Mouse (Mus musculus): ENCODE data around the gene Nudt9. TPM values are rescaled to one million over a fixed set of nuclear protein-coding genes. Genes with fewer than 3 reads are reported as not detected.

The Nudt9 gene
- polyA plus RNA-seq, 1 experiment from 2014 or later, result 61.3 TPM

DNA sequence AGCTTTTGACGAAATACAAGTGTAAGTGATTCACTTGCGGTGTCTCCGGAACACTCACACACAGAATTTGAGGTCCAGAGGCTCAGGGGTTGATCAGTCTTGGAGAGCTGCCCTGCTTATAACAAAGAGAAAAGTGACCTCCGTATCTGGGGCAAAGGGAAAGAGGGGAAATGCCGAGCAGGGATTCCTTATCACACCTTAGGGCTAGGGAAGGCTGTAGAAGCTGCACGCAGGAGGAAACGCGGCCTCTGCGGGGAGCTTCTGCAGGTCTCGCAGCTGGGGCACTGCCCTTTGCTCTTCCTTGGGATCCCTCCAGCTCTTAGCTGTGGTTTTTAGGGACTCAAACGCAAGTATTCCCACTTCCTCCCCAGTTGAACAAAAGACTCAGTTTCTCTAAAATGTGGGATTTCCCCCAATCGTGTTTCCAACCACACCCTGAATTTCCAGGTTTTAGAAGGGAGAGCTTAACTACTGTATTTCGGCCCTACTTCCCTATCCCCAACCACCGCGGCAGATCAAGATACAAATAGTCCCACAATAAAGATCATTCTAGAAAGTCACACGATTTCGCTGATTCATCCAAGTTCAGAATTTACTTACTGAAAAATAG lies 20.8 kb upstream of the Nudt9 start:
- DNase-seq (ENCODE audit: low spot score), result no peak
- WGBS, result 41% methylated on average over 17 of the region's 17 CpGs

DNA sequence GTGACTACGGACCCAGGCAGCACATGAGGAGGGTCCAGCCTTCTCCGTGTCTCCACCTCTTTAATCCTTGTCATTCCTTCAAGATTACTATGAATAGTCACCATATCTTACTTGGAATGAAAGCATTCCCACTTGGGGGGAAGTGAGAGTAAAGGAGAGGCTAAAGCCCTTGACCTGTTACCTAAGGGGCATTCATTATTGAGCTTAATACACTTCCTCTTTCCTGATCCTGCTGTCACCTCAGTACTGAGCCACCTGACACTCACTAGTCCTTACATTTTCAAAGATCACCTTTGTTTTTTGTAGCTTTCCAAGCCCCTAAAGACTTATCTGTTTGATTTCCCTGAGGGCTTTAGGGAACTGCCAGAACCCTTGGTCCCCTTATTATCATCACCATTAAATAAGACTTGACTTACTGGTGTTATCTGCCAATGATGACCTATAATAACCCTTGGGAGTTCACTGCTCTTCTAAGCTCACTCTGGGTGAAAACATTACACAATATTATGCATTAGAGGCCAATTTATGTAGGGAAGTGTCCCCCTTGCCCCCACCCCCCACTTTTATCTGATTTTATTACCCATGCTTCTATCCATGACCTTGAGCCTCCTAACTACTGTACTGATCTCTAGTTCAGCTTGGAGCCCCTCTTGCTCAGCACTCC lies 13.5 kb upstream of the Nudt9 start:
- Histone ChIP-seq H3K4me3 (ENCODE audit: low read depth, low read length) (no peak overlapping the region), H3K9ac (ENCODE audit: low read length) (no peak overlapping the region), H3K4me1 (replicated peaks; ENCODE audit: control insufficient read depth, insufficient read depth, low read length) (no peaks in the 10 kb centered on the region), H3K36me3 (ENCODE audit: control insufficient read depth, insufficient read depth, low read length) (no peaks in the 10 kb centered on the region), H3K4me2 (ENCODE audit: low read depth, low read length, severe bottlenecking) (no peak overlapping the region), H3K27me3 (ENCODE audit: control insufficient read depth, insufficient read depth, low read length) (no peaks in the 10 kb centered on the region), H3K9me3 (ENCODE audit: control insufficient read depth, low read length) (no peaks in the 10 kb centered on the region), H3K27ac (ENCODE audit: low read depth, low read length) (no peak overlapping the region)
- DNase-seq (ENCODE audit: low spot score) (no peak), ATAC-seq (replicated peaks; ENCODE audit: low FRiP score) (no peak)
- 85% methylated on average over 2 of the region's 2 CpGs for WGBS

More for the DNA sequence above, 20.8 kb upstream of the Nudt9 start:
- H3K27me3 ChIP-seq (ENCODE audit: control insufficient read depth, insufficient read depth, low read length), result no peaks in the 10 kb centered on the region
- H3K9me3 ChIP-seq (ENCODE audit: control insufficient read depth, low read length), result no peaks in the 10 kb centered on the region
- no peaks in the 10 kb centered on the region for H3K36me3 ChIP-seq (ENCODE audit: control insufficient read depth, insufficient read depth, low read length)
- no peak overlapping the region for H3K4me3 ChIP-seq (ENCODE audit: low read depth, low read length)
- H3K27ac ChIP-seq (ENCODE audit: low read depth, low read length), result no peak overlapping the region
- no peaks in the 10 kb centered on the region for H3K4me1 ChIP-seq (replicated peaks; ENCODE audit: control insufficient read depth, insufficient read depth, low read length)
- no peak overlapping the region for H3K9ac ChIP-seq (ENCODE audit: low read length)
- no peak overlapping the region for H3K4me2 ChIP-seq (ENCODE audit: low read depth, low read length, severe bottlenecking)
- no peak for ATAC-seq (replicated peaks; ENCODE audit: low FRiP score)

DNA sequence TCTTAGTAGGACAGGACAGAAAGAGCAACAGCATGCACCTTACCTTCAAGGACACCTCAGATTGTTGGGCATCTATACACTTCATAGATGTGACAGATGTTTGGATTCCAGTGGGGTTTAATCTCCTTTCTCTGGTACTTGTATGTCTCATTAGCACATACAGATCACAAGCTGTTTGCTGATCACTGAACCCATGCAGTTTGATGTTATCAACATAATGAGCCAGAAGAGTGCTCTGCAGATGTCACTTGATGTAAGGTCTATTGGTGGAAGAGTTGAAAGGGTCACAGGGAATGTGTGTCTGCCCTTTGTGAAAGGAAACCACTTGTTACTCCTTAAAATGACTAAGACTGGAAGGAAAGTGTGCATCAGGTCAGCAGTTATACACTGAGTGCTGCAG lies 11.0 kb upstream of the Nudt9 start:
- no peaks in the 10 kb centered on the region for H3K36me3 ChIP-seq (ENCODE audit: control insufficient read depth, insufficient read depth, low read length)
- no peak overlapping the region for H3K9ac ChIP-seq (ENCODE audit: low read length)
- H3K4me1 ChIP-seq (replicated peaks; ENCODE audit: control insufficient read depth, insufficient read depth, low read length), result no peaks in the 10 kb centered on the region
- DNase-seq (ENCODE audit: low spot score) (no peak), ATAC-seq (replicated peaks; ENCODE audit: low FRiP score) (no peak)
- no peak overlapping the region for H3K4me2 ChIP-seq (ENCODE audit: low read depth, low read length, severe bottlenecking)
- H3K27me3 ChIP-seq (ENCODE audit: control insufficient read depth, insufficient read depth, low read length), result no peaks in the 10 kb centered on the region
- H3K4me3 ChIP-seq (ENCODE audit: low read depth, low read length), result no peak overlapping the region
- H3K9me3 ChIP-seq (ENCODE audit: control insufficient read depth, low read length), result no peaks in the 10 kb centered on the region
- H3K27ac ChIP-seq (ENCODE audit: low read depth, low read length), result no peak overlapping the region

DNA sequence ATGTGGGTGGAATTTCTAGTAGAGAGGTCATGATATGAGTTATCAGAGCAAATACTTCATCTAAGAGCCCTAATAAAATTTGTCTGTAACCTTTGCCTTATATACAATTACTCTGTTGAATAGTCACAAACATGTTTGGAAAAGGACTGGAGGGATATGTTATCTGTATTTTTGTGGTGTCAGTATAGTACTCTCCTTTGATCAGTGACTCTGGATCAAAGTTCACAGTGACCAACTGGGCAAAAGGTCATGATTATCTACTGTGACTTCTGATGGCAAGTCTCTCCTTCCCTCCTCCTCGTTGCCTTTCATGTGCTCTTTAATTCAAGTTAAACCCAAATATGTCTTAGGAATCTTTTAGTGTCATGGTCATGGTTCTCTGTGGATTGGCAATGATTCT lies 10.3 kb upstream of the Nudt9 start:
- Histone ChIP-seq H3K4me3 (ENCODE audit: low read depth, low read length) (no peak overlapping the region), H3K4me1 (replicated peaks; ENCODE audit: control insufficient read depth, insufficient read depth, low read length) (no peaks in the 10 kb centered on the region), H3K36me3 (ENCODE audit: control insufficient read depth, insufficient read depth, low read length) (no peaks in the 10 kb centered on the region), H3K27ac (ENCODE audit: low read depth, low read length) (no peak overlapping the region), H3K4me2 (ENCODE audit: low read depth, low read length, severe bottlenecking) (no peak overlapping the region), H3K27me3 (ENCODE audit: control insufficient read depth, insufficient read depth, low read length) (no peaks in the 10 kb centered on the region), H3K9me3 (ENCODE audit: control insufficient read depth, low read length) (no peaks in the 10 kb centered on the region), H3K9ac (ENCODE audit: low read length) (no peak overlapping the region)
- ATAC-seq (replicated peaks; ENCODE audit: low FRiP score), result no peak
- WGBS, result 68% methylated on average over 1 of the region's 1 CpGs
- DNase-seq (ENCODE audit: low spot score), result no peak

DNA sequence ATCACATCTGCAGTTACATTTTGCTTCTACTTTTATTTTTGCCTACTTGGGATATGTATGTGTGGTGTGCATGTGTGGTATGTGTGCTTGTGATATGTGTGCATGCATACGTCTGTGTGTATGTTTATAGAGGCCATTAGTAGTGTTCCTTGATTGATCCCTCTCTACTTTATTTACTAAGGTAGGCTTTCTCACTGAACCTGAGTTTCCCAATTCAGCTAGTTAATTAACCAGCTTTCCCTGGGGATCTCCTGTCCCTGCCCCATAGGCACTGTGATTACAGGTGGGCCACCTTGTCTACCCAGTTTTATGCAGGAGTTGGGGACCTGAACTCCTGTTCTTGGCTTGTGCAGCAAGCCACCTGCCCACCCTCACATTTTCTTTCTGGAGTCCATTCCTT lies 9.4 kb upstream of the Nudt9 start:
- no peak overlapping the region for H3K4me2 ChIP-seq (ENCODE audit: low read depth, low read length, severe bottlenecking)
- H3K4me3 ChIP-seq (ENCODE audit: low read depth, low read length), result no peak overlapping the region
- 93% methylated on average over 1 of the region's 1 CpGs for WGBS
- H3K9ac ChIP-seq (ENCODE audit: low read length), result no peak overlapping the region
- no peak for ATAC-seq (replicated peaks; ENCODE audit: low FRiP score)
- H3K27ac ChIP-seq (ENCODE audit: low read depth, low read length), result no peak overlapping the region
- no peaks in the 10 kb centered on the region for H3K36me3 ChIP-seq (ENCODE audit: control insufficient read depth, insufficient read depth, low read length)
- no peaks in the 10 kb centered on the region for H3K4me1 ChIP-seq (replicated peaks; ENCODE audit: control insufficient read depth, insufficient read depth, low read length)
- no peak for DNase-seq (ENCODE audit: low spot score)
- H3K27me3 ChIP-seq (ENCODE audit: control insufficient read depth, insufficient read depth, low read length), result no peaks in the 10 kb centered on the region
- no peaks in the 10 kb centered on the region for H3K9me3 ChIP-seq (ENCODE audit: control insufficient read depth, low read length)

DNA sequence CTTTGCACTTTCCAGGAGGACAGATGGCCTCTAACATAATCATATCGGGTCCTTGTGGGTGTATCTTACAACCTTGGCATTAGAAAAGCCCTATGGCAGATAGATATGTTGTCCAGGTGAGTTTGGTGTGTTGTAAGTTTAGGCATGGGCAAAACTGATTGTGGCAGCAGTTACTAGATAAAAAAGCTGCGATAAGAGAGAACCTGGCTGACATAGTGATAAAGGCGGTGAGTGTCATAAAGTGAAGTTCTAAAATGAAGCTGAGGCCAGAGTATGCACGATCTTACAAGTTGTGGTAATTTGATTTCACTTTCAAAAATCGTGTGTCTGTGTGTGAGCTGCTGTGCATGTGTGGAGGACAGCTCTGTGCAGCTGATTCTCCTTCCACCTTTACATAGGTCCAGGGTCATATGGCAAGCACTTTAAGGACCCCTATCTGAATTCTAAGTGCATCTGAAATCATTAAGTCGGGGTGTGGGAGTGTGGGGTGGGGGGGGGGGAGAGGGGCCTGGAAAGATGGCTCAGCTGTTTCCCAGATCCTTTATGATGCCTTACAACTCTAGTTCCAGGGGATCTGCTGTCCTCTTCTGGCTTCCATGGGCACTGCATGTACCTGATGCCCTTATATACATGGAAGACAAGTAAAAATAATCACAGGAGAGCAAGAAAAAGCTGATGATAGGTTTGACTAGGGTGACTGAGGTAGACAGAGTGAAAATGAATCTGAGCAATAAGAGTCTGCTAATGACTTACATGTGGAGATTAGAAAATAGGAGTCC lies 6.8 kb upstream of the Nudt9 start:
- WGBS, result 70% methylated on average over 6 of the region's 6 CpGs
- Histone ChIP-seq H3K9ac (ENCODE audit: low read length) (no peak overlapping the region), H3K4me1 (replicated peaks; ENCODE audit: control insufficient read depth, insufficient read depth, low read length) (no peaks in the 10 kb centered on the region), H3K27me3 (ENCODE audit: control insufficient read depth, insufficient read depth, low read length) (no peaks in the 10 kb centered on the region), H3K27ac (ENCODE audit: low read depth, low read length) (no peak overlapping the region), H3K9me3 (ENCODE audit: control insufficient read depth, low read length) (no peaks in the 10 kb centered on the region), H3K36me3 (ENCODE audit: control insufficient read depth, insufficient read depth, low read length) (no peaks in the 10 kb centered on the region), H3K4me3 (ENCODE audit: low read depth, low read length) (no peak overlapping the region), H3K4me2 (ENCODE audit: low read depth, low read length, severe bottlenecking) (no peak overlapping the region)
- no peak for DNase-seq (ENCODE audit: low spot score)
- ATAC-seq (replicated peaks; ENCODE audit: low FRiP score), result no peak

DNA sequence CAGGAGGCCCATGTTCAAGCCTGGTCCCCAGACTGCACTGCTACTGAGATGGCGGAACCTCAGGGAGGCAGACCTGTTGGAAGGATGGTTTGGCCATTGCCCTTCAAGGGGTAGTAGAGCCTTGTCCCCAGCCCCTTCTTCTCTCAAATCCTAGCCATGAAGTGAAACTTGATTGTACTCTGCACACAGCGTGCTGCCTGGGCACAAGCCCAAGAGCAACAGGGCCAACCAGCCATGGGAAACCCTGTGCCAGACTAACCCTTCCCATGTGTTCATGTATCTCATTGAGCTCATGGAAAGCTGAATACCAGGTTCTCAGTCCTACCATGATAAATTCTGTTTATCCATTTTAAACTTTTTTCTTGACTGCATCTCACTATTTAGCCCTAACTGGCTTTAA lies 3.2 kb upstream of the Nudt9 start:
- no peaks in the 10 kb centered on the region; the same call in 1 of the 2 replicates for H3K4me1 ChIP-seq (replicated peaks; ENCODE audit: control insufficient read depth, insufficient read depth, low read length)
- H3K4me2 ChIP-seq (ENCODE audit: low read depth, low read length, severe bottlenecking), result no peak overlapping the region
- DNase-seq (ENCODE audit: low spot score) (no peak), ATAC-seq (replicated peaks; ENCODE audit: low FRiP score) (no peak)
- no peak overlapping the region for H3K27ac ChIP-seq (ENCODE audit: low read depth, low read length)
- no peak overlapping the region for H3K9ac ChIP-seq (ENCODE audit: low read length)
- no peaks in the 10 kb centered on the region for H3K27me3 ChIP-seq (ENCODE audit: control insufficient read depth, insufficient read depth, low read length)
- no peaks in the 10 kb centered on the region for H3K9me3 ChIP-seq (ENCODE audit: control insufficient read depth, low read length)
- no peaks in the 10 kb centered on the region for H3K36me3 ChIP-seq (ENCODE audit: control insufficient read depth, insufficient read depth, low read length)
- WGBS, result 95% methylated on average over 2 of the region's 2 CpGs
- H3K4me3 ChIP-seq (ENCODE audit: low read depth, low read length), result no peak overlapping the region

DNA sequence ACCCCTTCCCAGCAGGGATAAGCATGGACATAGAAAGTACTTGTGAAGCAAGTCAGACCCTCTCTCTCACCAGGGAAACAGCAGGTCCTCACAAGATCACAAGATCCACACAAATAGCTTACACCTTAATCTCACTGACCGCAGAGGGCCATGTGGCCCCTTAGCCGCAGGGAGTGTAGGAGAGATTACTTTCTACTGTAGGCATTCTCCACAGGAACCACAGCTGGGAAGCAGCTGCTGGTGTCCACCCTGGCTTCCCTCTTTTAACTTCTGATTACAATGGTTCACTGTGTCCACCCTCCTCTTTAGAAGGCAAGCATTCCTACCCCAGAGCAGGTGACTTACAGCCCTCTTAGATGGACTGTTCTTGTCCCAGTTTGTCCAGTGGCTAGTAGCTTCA lies 2.4 kb upstream of the Nudt9 start:
- Histone ChIP-seq H3K9ac (ENCODE audit: low read length) (no peak overlapping the region), H3K27ac (ENCODE audit: low read depth, low read length) (no peak overlapping the region), H3K4me3 (ENCODE audit: low read depth, low read length) (no peak overlapping the region), H3K4me1 (replicated peaks; ENCODE audit: control insufficient read depth, insufficient read depth, low read length) (no peaks in the 10 kb centered on the region; the same call in 1 of the 2 replicates), H3K4me2 (ENCODE audit: low read depth, low read length, severe bottlenecking) (no peak overlapping the region), H3K27me3 (ENCODE audit: control insufficient read depth, insufficient read depth, low read length) (no peaks in the 10 kb centered on the region), H3K36me3 (ENCODE audit: control insufficient read depth, insufficient read depth, low read length) (no peaks in the 10 kb centered on the region), H3K9me3 (ENCODE audit: control insufficient read depth, low read length) (no peaks in the 10 kb centered on the region)
- WGBS, result 54% methylated on average over 2 of the region's 2 CpGs
- no peak for DNase-seq (ENCODE audit: low spot score)
- no peak for ATAC-seq (replicated peaks; ENCODE audit: low FRiP score)

Measured in forebrain, embryonic 11.5 days (tissue).